In the genomic region with DNA sequence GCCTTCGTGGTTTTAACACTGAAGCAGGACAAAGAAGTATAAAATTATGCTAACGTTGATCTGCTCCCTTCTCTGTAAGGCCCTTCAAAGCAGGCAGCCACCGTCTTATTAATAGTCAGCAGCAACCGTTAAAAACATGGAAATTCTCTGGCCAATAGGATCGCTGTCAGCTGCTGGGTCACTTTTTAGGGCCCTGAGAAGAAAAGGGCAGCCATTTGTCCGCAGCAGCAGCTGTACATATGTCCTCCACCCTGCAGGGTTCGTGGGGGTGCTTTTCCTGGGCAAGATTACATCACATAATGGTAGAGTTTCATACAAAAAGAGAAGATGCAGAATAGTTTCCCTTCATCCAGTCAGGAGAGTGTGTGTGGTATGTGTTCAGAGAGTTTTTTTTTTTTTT, we compare ENCODE assay signal across 10 mouse cellular contexts. TPM values are rescaled to one million over a fixed set of nuclear protein-coding genes. Genes with fewer than 3 reads are reported as not detected.
A peak's percentile ranks its signal among the peaks of the same experiment; 100 is the strongest.
DNase-seq lines count a peak whose midpoint lies in the region; ATAC-seq and TF ChIP-seq lines count a peak whose summit lies in the region.
"Had no signal": no experiment of that assay in that cellular context is flagged by ENCODE, and none has a peak within 500 bp of the region (broad histone marks: within the 10 kb centered on the region; RNA-seq: fewer than 3 reads in every experiment).

No protein-coding gene starts in this region.

- peaks cover 6% of the 10 kb centered on the region; the same call in 1 of the 2 replicates for H3K4me1 ChIP-seq in kidney, embryonic 14.5 days (ENCODE audit: control insufficient read depth, insufficient read depth, low read length)
- H3K4me1 ChIP-seq in embryonic facial prominence, embryonic 13.5 days: peaks cover 21% of the 10 kb centered on the region
- peaks cover 15% of the 10 kb centered on the region for H3K4me1 ChIP-seq in hindbrain, embryonic 12.5 days
- H3K4me1 ChIP-seq in midbrain, embryonic 16.5 days (ENCODE audit: control insufficient read depth, insufficient read depth, low read length): peaks cover 20% of the 10 kb centered on the region

- H3K27ac ChIP-seq in kidney, embryonic 14.5 days (ENCODE audit: low read depth, low read length): no peak overlapping the region
- no peak overlapping the region for H3K27ac ChIP-seq in embryonic facial prominence, embryonic 13.5 days
- no peak overlapping the region for H3K27ac ChIP-seq in hindbrain, embryonic 12.5 days
- no peak overlapping the region for H3K27ac ChIP-seq in midbrain, embryonic 16.5 days (ENCODE audit: low read length)
- no peak overlapping the region for H3K27ac ChIP-seq in left cerebral cortex, adult 2 months
- H3K27ac ChIP-seq: layer of hippocampus, adult 2 months had no signal

- H3K27me3 ChIP-seq in kidney, embryonic 14.5 days (ENCODE audit: control insufficient read depth, insufficient read depth, low read length): no peaks in the 10 kb centered on the region
- no peaks in the 10 kb centered on the region for H3K27me3 ChIP-seq in embryonic facial prominence, embryonic 13.5 days
- no peaks in the 10 kb centered on the region for H3K27me3 ChIP-seq in hindbrain, embryonic 12.5 days
- no peaks in the 10 kb centered on the region for H3K27me3 ChIP-seq in midbrain, embryonic 16.5 days (ENCODE audit: control insufficient read depth, insufficient read depth, low read depth, low read length)

- no peak for DNase-seq in kidney, adult 18-20 months
- no peak for DNase-seq in left cerebral cortex, postnatal 25 days (ENCODE audit: low spot score in 2 of 2)
- no peak for DNase-seq in cerebellum, adult 9-10 months
- DNase-seq in left cerebral cortex, adult 2 months (ENCODE audit: extremely low spot score in 1 of 2, low spot score in 2 of 2): no peak
- DNase-seq: right cerebral cortex, postnatal 4 days had no signal

- no peak overlapping the region; the same call in 1 of the 2 replicates for H3K4me2 ChIP-seq in kidney, embryonic 14.5 days (replicated peaks; ENCODE audit: low read depth, low read length)
- peak overlapping the region; percentile 65 for H3K4me2 ChIP-seq in embryonic facial prominence, embryonic 13.5 days
- peak overlapping the region; percentile 67 for H3K4me2 ChIP-seq in hindbrain, embryonic 12.5 days (replicated peaks)
- H3K4me2 ChIP-seq in midbrain, embryonic 16.5 days (ENCODE audit: low read length): peak overlapping the region; percentile 50

- WGBS in kidney, embryonic 14.5 days: 57% methylated on average over 7 of the region's 7 CpGs
- WGBS in embryonic facial prominence, embryonic 13.5 days: 54% methylated on average over 7 of the region's 7 CpGs
- WGBS in hindbrain, embryonic 12.5 days: 42% methylated on average over 7 of the region's 7 CpGs
- WGBS in midbrain, embryonic 16.5 days: 28% methylated on average over 7 of the region's 7 CpGs

- intact Hi-C loops in left cerebral cortex, postnatal 25 days (cut with DNase I): no loop called here
- intact Hi-C loops in left cerebral cortex, adult 2 months (cut with DNase I): loop anchor here (10.0 kb wide), 1 partner anchor 595 kb away; a partner anchor contains a TSS

- no peak for TF ChIP-seq CTCF in left cerebral cortex, adult 2 months (IDR thresholded peaks at IDR 0.05)

- ATAC-seq in kidney, embryonic 14.5 days (ENCODE audit: low FRiP score, low TSS enrichment): no peak
- ATAC-seq in embryonic facial prominence, embryonic 13.5 days (ENCODE audit: insufficient number of reproducible peaks, insufficient read depth, low FRiP score, low TSS enrichment, low read depth): no peak
- no peak for ATAC-seq in hindbrain, embryonic 12.5 days (ENCODE audit: low FRiP score)
- no peak for ATAC-seq in midbrain, embryonic 16.5 days

- H3K4me3 ChIP-seq in kidney, embryonic 14.5 days (ENCODE audit: low read length): peak overlapping the region; percentile 97; the same call in 1 of the 2 replicates
- peak overlapping the region; percentile 97 for H3K4me3 ChIP-seq in embryonic facial prominence, embryonic 13.5 days
- H3K4me3 ChIP-seq in hindbrain, embryonic 12.5 days: peak overlapping the region; percentile 95
- peak overlapping the region; percentile 11; the same call in 1 of the 2 replicates for H3K4me3 ChIP-seq in midbrain, embryonic 16.5 days (ENCODE audit: low read depth, low read length)
- no peak overlapping the region for H3K4me3 ChIP-seq in left cerebral cortex, adult 2 months

- H3K9ac ChIP-seq in kidney, embryonic 14.5 days (ENCODE audit: low read depth, low read length): no peak overlapping the region
- H3K9ac ChIP-seq in embryonic facial prominence, embryonic 13.5 days: 0 out of 2 replicates have a peak overlapping the region, but pooled peaks have one; percentile 32
- H3K9ac ChIP-seq in hindbrain, embryonic 12.5 days: peak overlapping the region; percentile 49
- H3K9ac ChIP-seq in midbrain, embryonic 16.5 days (ENCODE audit: low read depth, low read length): 0 out of 2 replicates have a peak overlapping the region, but pooled peaks have one; percentile 44

- peaks cover 51% of the 10 kb centered on the region for H3K36me3 ChIP-seq in kidney, embryonic 14.5 days (ENCODE audit: control insufficient read depth, insufficient read depth, low read length)
- H3K36me3 ChIP-seq in embryonic facial prominence, embryonic 13.5 days: peaks cover 50% of the 10 kb centered on the region
- H3K36me3 ChIP-seq in hindbrain, embryonic 12.5 days: peaks cover 48% of the 10 kb centered on the region
- H3K36me3 ChIP-seq in midbrain, embryonic 16.5 days (ENCODE audit: control insufficient read depth, insufficient read depth, low read length): peaks cover 34% of the 10 kb centered on the region

- H3K9me3 ChIP-seq in kidney, embryonic 14.5 days (ENCODE audit: control insufficient read depth, low read length): no peaks in the 10 kb centered on the region
- H3K9me3 ChIP-seq in embryonic facial prominence, embryonic 13.5 days: no peaks in the 10 kb centered on the region
- no peaks in the 10 kb centered on the region for H3K9me3 ChIP-seq in hindbrain, embryonic 12.5 days (replicated peaks)
- H3K9me3 ChIP-seq in midbrain, embryonic 16.5 days (replicated peaks; ENCODE audit: control insufficient read depth, low read length, poor library complexity, severe bottlenecking): no peaks in the 10 kb centered on the region

RNA-seq across cellular contexts. Expression of a gene that starts 3.0 kb away (rescaled TPM):
- polyA plus RNA-seq in kidney, embryonic 14.5 days (2014; fragmentation: Nextera tagmentation; extraction: Ambion mirVana): 53.2 and 69.4 TPM in 2 replicates
- 72.0 and 87.0 TPM in 2 replicates for polyA plus RNA-seq in embryonic facial prominence, embryonic 13.5 days (2015; fragmentation: Nextera tagmentation; extraction: Ambion mirVana)
- 123 and 134 TPM in 2 replicates for polyA plus RNA-seq in hindbrain, embryonic 12.5 days (2016; fragmentation: Nextera tagmentation; extraction: Ambion mirVana)
- polyA plus RNA-seq in midbrain, embryonic 16.5 days (2015; fragmentation: Nextera tagmentation; extraction: Ambion mirVana): 66.2 and 73.9 TPM in 2 replicates
- 10 to 100 TPM; 44.3 to 46.4 TPM for total RNA-seq in left cerebral cortex, postnatal 25 days (2021)
- total RNA-seq in left cerebral cortex, adult 2 months (2021): 10 to 100 TPM; 43.0 to 44.4 TPM
